Mouse (Mus musculus): Measurements from ENCODE around the gene Amh. TPM values are rescaled to one million over a fixed set of nuclear protein-coding genes. Genes with fewer than 3 reads are reported as not detected.

Gene Amh
- polyA plus RNA-seq, 1 experiment from 2014 or later: not detected

- 81% methylated on average over 3 of the region's 3 CpGs for WGBS
- Histone ChIP-seq H3K36me3 (ENCODE audit: control insufficient read depth, insufficient read depth, low read length) (peaks cover 39% of the 10 kb centered on the region), H3K9ac (ENCODE audit: low read length) (no peak overlapping the region), H3K27me3 (ENCODE audit: control insufficient read depth, insufficient read depth, low read depth, low read length) (peaks cover under 1% of the 10 kb centered on the region; the same call in 1 of the 2 replicates), H3K4me2 (ENCODE audit: low read depth, low read length) (no peak overlapping the region), H3K4me3 (ENCODE audit: low read length) (no peak overlapping the region), H3K4me1 (replicated peaks; ENCODE audit: control insufficient read depth, insufficient read depth, low read length) (peaks cover 21% of the 10 kb centered on the region), H3K27ac (ENCODE audit: low read length) (no peak overlapping the region), H3K9me3 (ENCODE audit: control insufficient read depth, low read length) (no peaks in the 10 kb centered on the region)
- no peak for ATAC-seq (ENCODE audit: low read depth)
These were observed 2.0 kb upstream of the Amh start for GRCm38 (mm10) chr10:80802996-80803395.

DNA sequence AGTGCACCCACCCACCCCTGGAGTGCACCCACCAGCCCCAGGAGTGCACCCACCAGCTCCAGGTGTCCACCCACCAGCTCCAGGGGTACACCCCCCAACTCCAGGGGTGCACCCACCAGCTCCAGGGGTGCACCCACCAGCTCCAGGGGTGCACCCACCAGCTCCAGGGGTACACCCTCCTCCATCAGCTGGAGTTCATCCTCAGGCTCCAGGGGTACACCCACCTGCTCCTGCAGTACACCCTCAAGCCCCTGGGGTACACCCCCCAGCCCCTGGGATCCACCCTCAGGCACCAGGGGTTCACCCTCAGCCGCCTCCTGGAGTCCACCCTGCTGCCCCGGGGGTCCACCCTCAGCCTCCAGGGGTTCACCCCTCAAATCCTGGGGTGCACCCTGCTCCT lies 703 bp upstream of the Amh start:
- peaks cover 34% of the 10 kb centered on the region for H3K4me1 ChIP-seq (replicated peaks; ENCODE audit: control insufficient read depth, insufficient read depth, low read length)
- H3K9me3 ChIP-seq (ENCODE audit: control insufficient read depth, low read length): no peaks in the 10 kb centered on the region
- WGBS: 89% methylated on average over 2 of the region's 2 CpGs
- ATAC-seq (ENCODE audit: low read depth): no peak
- no peak overlapping the region for H3K9ac ChIP-seq (ENCODE audit: low read length)
- H3K4me3 ChIP-seq (ENCODE audit: low read length): no peak overlapping the region
- peaks cover 39% of the 10 kb centered on the region for H3K36me3 ChIP-seq (ENCODE audit: control insufficient read depth, insufficient read depth, low read length)
- no peak overlapping the region for H3K27ac ChIP-seq (ENCODE audit: low read length)
- H3K27me3 ChIP-seq (ENCODE audit: control insufficient read depth, insufficient read depth, low read depth, low read length): peaks cover 6% of the 10 kb centered on the region; the same call in 1 of the 2 replicates
- no peak overlapping the region for H3K4me2 ChIP-seq (ENCODE audit: low read depth, low read length)

DNA sequence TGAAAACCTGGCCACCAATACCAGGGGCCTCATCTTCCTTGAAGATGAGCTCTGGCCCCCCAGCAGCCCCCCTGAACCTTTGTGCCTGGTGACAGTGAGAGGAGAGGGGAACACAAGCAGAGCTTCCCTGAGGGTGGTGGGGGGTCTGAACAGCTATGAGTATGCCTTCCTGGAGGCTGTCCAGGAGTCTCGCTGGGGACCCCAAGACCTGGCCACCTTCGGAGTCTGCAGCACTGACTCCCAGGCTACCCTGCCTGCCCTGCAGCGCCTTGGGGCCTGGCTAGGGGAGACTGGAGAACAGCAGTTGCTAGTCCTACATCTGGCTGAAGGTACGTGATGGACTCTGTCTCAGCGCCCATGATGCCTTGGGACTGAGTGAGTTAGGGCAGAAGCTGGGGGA lies 279 bp downstream of the Amh start:
- Histone ChIP-seq H3K9ac (ENCODE audit: low read length) (no peak overlapping the region), H3K4me3 (ENCODE audit: low read length) (no peak overlapping the region), H3K27ac (ENCODE audit: low read length) (no peak overlapping the region), H3K27me3 (ENCODE audit: control insufficient read depth, insufficient read depth, low read depth, low read length) (peaks cover 13% of the 10 kb centered on the region), H3K4me1 (replicated peaks; ENCODE audit: control insufficient read depth, insufficient read depth, low read length) (peaks cover 30% of the 10 kb centered on the region), H3K36me3 (ENCODE audit: control insufficient read depth, insufficient read depth, low read length) (peaks cover 39% of the 10 kb centered on the region), H3K4me2 (ENCODE audit: low read depth, low read length) (no peak overlapping the region), H3K9me3 (ENCODE audit: control insufficient read depth, low read length) (no peaks in the 10 kb centered on the region)
- no peak for ATAC-seq (ENCODE audit: low read depth)
- WGBS: 74% methylated on average over 5 of the region's 5 CpGs

- Histone ChIP-seq H3K4me1 (replicated peaks; ENCODE audit: control insufficient read depth, insufficient read depth, low read length) (peaks cover 30% of the 10 kb centered on the region), H3K9ac (ENCODE audit: low read length) (no peak overlapping the region), H3K9me3 (ENCODE audit: control insufficient read depth, low read length) (no peaks in the 10 kb centered on the region), H3K4me2 (ENCODE audit: low read depth, low read length) (no peak overlapping the region), H3K36me3 (ENCODE audit: control insufficient read depth, insufficient read depth, low read length) (peaks cover 39% of the 10 kb centered on the region), H3K27ac (ENCODE audit: low read length) (no peak overlapping the region), H3K4me3 (ENCODE audit: low read length) (no peak overlapping the region), H3K27me3 (ENCODE audit: control insufficient read depth, insufficient read depth, low read depth, low read length) (peaks cover 17% of the 10 kb centered on the region)
- peak; percentile 39 for ATAC-seq (ENCODE audit: low read depth)
- WGBS: 10% methylated on average over 3 of the region's 3 CpGs
These were observed 882 bp downstream of the Amh start for GRCm38 (mm10) chr10:80805925-80806324.

DNA sequence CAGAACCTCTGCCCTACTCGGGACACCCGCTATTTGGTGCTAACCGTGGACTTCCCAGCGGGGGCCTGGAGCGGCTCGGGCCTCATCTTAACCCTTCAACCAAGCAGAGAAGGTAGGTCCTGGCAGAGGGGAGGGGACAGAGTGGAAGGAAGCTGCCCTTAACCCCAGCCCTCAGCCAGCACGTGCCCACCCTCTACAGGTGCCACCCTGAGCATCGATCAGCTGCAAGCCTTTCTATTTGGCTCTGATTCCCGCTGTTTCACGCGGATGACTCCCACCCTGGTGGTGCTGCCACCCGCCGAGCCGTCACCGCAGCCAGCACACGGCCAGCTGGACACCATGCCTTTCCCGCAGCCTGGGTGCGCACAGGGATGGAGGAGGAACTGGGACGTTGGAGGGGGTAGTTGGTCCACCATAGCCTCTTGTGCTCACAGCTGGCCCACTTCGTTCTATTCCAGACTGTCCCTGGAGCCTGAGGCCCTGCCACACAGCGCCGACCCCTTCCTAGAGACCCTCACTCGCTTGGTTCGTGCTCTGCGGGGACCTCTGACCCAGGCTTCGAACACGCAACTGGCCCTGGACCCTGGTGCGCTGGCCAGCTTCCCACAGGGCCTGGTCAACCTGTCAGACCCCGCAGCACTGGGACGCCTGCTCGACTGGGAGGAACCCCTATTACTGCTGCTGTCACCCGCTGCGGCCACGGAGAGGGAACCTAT lies 1.5 kb downstream of the Amh start:
- H3K9ac ChIP-seq (ENCODE audit: low read length): peak overlapping the region; percentile 63
- 39% methylated on average over 34 of the region's 34 CpGs for WGBS
- ATAC-seq (ENCODE audit: low read depth): no peak; the same call in 1 of the 2 replicates

GRCm38 (mm10) chr10:80807057-80807627 lies 2.1 kb downstream of the Amh start:
- no peaks in the 10 kb centered on the region for H3K9me3 ChIP-seq (ENCODE audit: control insufficient read depth, low read length)
- 2% methylated on average over 57 of the region's 58 CpGs for WGBS

More for the DNA sequence above, 1.5 kb downstream of the Amh start:
- peak overlapping the region; percentile 65 for H3K4me2 ChIP-seq (ENCODE audit: low read depth, low read length)
- peaks cover 17% of the 10 kb centered on the region for H3K27me3 ChIP-seq (ENCODE audit: control insufficient read depth, insufficient read depth, low read depth, low read length)
- peak overlapping the region; percentile 47 for H3K27ac ChIP-seq (ENCODE audit: low read length)
- H3K4me3 ChIP-seq (ENCODE audit: low read length): peak overlapping the region; percentile 53
- peaks cover 36% of the 10 kb centered on the region for H3K36me3 ChIP-seq (ENCODE audit: control insufficient read depth, insufficient read depth, low read length)
- peaks cover 30% of the 10 kb centered on the region for H3K4me1 ChIP-seq (replicated peaks; ENCODE audit: control insufficient read depth, insufficient read depth, low read length)
- no peaks in the 10 kb centered on the region for H3K9me3 ChIP-seq (ENCODE audit: control insufficient read depth, low read length)

DNA sequence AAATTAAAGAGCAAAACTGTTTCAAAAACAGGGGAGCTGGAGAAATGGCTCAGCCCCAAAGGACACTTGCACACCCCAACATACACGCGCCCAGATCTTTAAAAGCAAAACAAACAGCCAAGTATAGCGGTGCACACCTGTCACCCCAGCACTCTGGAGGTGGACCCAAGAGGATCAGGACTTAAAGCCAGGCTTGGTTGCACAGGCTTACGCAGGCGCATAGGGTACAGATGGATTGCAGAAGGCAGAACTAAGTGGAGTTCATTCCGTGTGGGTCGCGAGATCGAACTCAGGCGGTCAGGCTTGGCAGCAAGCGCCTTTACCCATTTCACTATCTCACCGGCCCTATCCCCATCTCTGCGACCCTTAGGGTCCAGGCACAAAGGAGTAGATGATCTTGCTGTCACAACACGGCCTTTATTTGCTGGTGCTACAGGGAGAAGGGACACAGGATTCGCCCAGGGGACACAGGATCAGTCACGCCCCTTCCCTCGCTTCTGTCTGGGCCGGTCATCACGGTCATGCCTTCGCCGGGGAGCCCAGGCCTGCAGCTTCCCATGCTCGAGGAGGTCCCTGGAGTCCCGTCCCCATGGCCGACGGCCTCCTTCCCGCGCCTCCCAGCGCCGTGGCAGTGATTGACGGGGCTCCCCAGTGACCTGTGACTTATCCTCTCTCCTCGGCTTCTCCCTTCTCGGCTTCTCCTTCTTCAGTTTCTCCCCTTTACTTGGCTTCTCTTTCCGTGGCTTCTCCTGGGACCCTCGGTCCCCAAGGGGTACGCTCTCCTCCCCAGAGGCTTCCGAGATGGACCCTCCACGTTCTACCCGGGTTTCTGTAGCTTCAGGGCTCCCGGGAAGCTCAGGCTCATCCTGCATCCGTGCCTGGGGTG lies 3.3 kb downstream of the Amh start:
- 18% methylated on average over 39 of the region's 40 CpGs for WGBS
- Histone ChIP-seq H3K4me1 (replicated peaks; ENCODE audit: control insufficient read depth, insufficient read depth, low read length) (peaks cover 30% of the 10 kb centered on the region), H3K27ac (ENCODE audit: low read length) (no peak overlapping the region), H3K4me2 (ENCODE audit: low read depth, low read length) (peak overlapping the region; percentile 40), H3K27me3 (ENCODE audit: control insufficient read depth, insufficient read depth, low read depth, low read length) (peaks cover 17% of the 10 kb centered on the region), H3K9ac (ENCODE audit: low read length) (peak overlapping the region; percentile 25), H3K4me3 (ENCODE audit: low read length) (peak overlapping the region; percentile 2; the same call in 1 of the 2 replicates), H3K36me3 (ENCODE audit: control insufficient read depth, insufficient read depth, low read length) (peaks cover 19% of the 10 kb centered on the region), H3K9me3 (ENCODE audit: control insufficient read depth, low read length) (no peaks in the 10 kb centered on the region)
- no peak for ATAC-seq (ENCODE audit: low read depth)

More at GRCm38 (mm10) chr10:80807057-80807627, 2.1 kb downstream of the Amh start:
- Histone ChIP-seq H3K4me3 (ENCODE audit: low read length) (peak overlapping the region; percentile 53), H3K4me1 (replicated peaks; ENCODE audit: control insufficient read depth, insufficient read depth, low read length) (peaks cover 30% of the 10 kb centered on the region), H3K27ac (ENCODE audit: low read length) (peak overlapping the region; percentile 47), H3K9ac (ENCODE audit: low read length) (peak overlapping the region; percentile 63), H3K27me3 (ENCODE audit: control insufficient read depth, insufficient read depth, low read depth, low read length) (peaks cover 17% of the 10 kb centered on the region), H3K36me3 (ENCODE audit: control insufficient read depth, insufficient read depth, low read length) (peaks cover 30% of the 10 kb centered on the region), H3K4me2 (ENCODE audit: low read depth, low read length) (peak overlapping the region; percentile 65)
- peak; percentile 75 for ATAC-seq (ENCODE audit: low read depth)

GRCm38 (mm10) chr10:80808985-80809632 lies 4.1 kb downstream of the Amh start:
- Histone ChIP-seq H3K4me2 (ENCODE audit: low read depth, low read length) (peak overlapping the region; percentile 40), H3K27me3 (ENCODE audit: control insufficient read depth, insufficient read depth, low read depth, low read length) (peaks cover 17% of the 10 kb centered on the region), H3K4me3 (ENCODE audit: low read length) (peak overlapping the region; percentile 2; the same call in 1 of the 2 replicates), H3K9ac (ENCODE audit: low read length) (peak overlapping the region; percentile 25), H3K9me3 (ENCODE audit: control insufficient read depth, low read length) (no peaks in the 10 kb centered on the region), H3K4me1 (replicated peaks; ENCODE audit: control insufficient read depth, insufficient read depth, low read length) (peaks cover 30% of the 10 kb centered on the region), H3K27ac (ENCODE audit: low read length) (no peak overlapping the region), H3K36me3 (ENCODE audit: control insufficient read depth, insufficient read depth, low read length) (peaks cover 12% of the 10 kb centered on the region)
- ATAC-seq (ENCODE audit: low read depth): no peak
- 10% methylated on average over 18 of the region's 18 CpGs for WGBS

Data from lung, embryonic 16.5 days (tissue).